Mouse (Mus musculus) MEL (cell line): ENCODE measurements around the gene Wdr72.

ENCODE experiments used
- CTCF ChIP-seq, 3 experiments: IDR thresholded peaks in 2 of 3; conservative IDR thresholded peaks in 1 of 3; 2 replicates each; pipeline ENCODE4 v1.5.1; 2011 to 2012; ENCODE audit warnings: low read length in 3 of 3, low read depth in 2 of 3, mild to moderate bottlenecking in 2 of 3, improper control_type of control experiment in 1 of 3, inconsistent platforms in 1 of 3, mixed read lengths in 1 of 3, moderate library complexity in 1 of 3; ENCODE audit not compliant: control insufficient read depth in 1 of 3, insufficient read depth in 1 of 3, poor library complexity in 1 of 3, severe bottlenecking in 1 of 3
- HCFC1 ChIP-seq: IDR thresholded peaks from 2 replicates; pipeline ENCODE4 v1.6.1; 2012; ENCODE audit warnings: low read depth, mild to moderate bottlenecking, inconsistent platforms, low read length, improper control_type of control experiment, moderate library complexity
- MAX ChIP-seq: IDR thresholded peaks from 2 replicates; pipeline ENCODE4 v1.6.1; 2011; ENCODE audit warnings: low read length, improper control_type of control experiment
- MXI1 ChIP-seq: IDR thresholded peaks from 2 replicates; pipeline ENCODE4 v1.6.1; 2011; ENCODE audit warnings: mild to moderate bottlenecking, low read depth, low read length, improper control_type of control experiment
- POLR2AphosphoS5 ChIP-seq: IDR thresholded peaks from 2 replicates; pipeline ENCODE4 v1.6.1; 2012; ENCODE audit warnings: low read depth, borderline replicate concordance, mild to moderate bottlenecking, inconsistent platforms, low read length, moderate library complexity, mixed read lengths
- RCOR1 ChIP-seq: IDR thresholded peaks from 2 replicates; pipeline ENCODE4 v1.6.1; 2012; ENCODE audit warnings: low read depth, mild to moderate bottlenecking, inconsistent platforms, low read length, improper control_type of control experiment
- USF2 ChIP-seq, 2 experiments: IDR thresholded peaks; 2 replicates each; pipeline ENCODE4 v1.6.1; 2011 to 2012; ENCODE audit warnings: improper control_type of control experiment in 2 of 2, low read length in 2 of 2, borderline replicate concordance in 1 of 2, inconsistent platforms in 1 of 2, low read depth in 1 of 2, mild to moderate bottlenecking in 1 of 2; ENCODE audit not compliant: insufficient read depth in 1 of 2
- ZNF384 ChIP-seq: IDR thresholded peaks from 2 replicates; pipeline ENCODE4 v1.6.1; 2012; ENCODE audit warnings: low read depth, mild to moderate bottlenecking, inconsistent platforms, low read length, improper control_type of control experiment

DNA sequence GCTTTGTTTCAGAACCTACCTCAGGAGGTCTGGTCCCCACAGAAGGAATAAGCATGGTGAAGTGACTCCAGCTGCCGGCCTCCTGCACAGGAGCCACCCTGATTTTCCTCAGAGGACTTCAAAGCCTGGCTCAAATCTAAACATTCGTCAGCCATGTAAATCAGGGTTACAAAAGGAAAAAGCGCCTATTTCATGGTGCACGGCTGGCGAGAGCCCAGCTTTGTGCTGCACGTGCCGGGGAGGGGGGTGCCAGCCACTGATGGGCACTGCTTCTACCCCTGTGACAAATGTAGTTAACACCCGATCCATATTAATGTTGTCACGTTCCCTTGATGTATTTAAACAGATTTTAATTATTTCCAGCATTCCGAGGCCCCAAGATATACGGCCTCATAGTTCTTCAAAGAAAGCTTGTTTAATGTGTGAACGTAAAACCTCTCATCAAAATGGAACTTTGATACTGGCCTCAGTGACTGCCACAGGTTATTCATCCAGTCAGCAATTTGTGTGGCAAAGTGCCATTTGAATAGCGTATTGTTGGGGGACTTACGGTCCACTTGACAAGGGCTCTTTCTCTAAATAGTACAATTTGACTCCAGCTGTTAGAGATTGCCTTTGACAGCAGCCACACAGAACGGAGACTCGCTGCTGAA is 76.7 kb downstream of the Wdr72 start:
- TF ChIP-seq CTCF (IDR thresholded peaks at IDR 0.05 in 2 of 3, conservative IDR thresholded peaks at IDR 0.05 in 1 of 3; ENCODE audit: control insufficient read depth in 1 of 3, insufficient read depth in 1 of 3, low read depth in 2 of 3, low read length in 3 of 3, poor library complexity in 1 of 3, severe bottlenecking in 1 of 3) (no peak), MXI1 (no peak), USF2 (IDR thresholded peaks at IDR 0.05; ENCODE audit: borderline replicate concordance in 1 of 2, insufficient read depth in 1 of 2, low read depth in 1 of 2, low read length in 2 of 2) (no peak), MAX (no peak), RCOR1 (no peak), HCFC1 (no peak), POLR2AphosphoS5 (no peak), ZNF384 (no peak)
